Mouse (Mus musculus) E14TG2a.4 (cell line): ENCODE measurements around the gene Nprl3.

ENCODE experiments used
- CTCF ChIP-seq: conservative IDR thresholded peaks from 2 replicates; pipeline ENCODE4 v1.5.1; 2014; ENCODE audit warnings: low read length
- NANOG ChIP-seq: IDR thresholded peaks from 2 replicates; pipeline ENCODE4 v1.6.1; 2014; ENCODE audit warnings: borderline replicate concordance, low read length, mixed read lengths
- POU5F1 ChIP-seq: IDR thresholded peaks from 2 replicates; pipeline ENCODE4 v1.6.1; 2014; ENCODE audit warnings: low read length, borderline replicate concordance

GRCm38 (mm10) chr11:32201922-32202685 is 65.4 kb downstream of the Nprl3 start:
- TF ChIP-seq CTCF, result no peak
- TF ChIP-seq POU5F1, result no peak
- TF ChIP-seq NANOG, result no peak
